Mouse (Mus musculus) liver, embryonic 14.5 days (tissue): Measurements from ENCODE around the gene Msl2.

Source experiments
- CTCF ChIP-seq: IDR thresholded peaks from 2 replicates; pipeline ENCODE4 v1.5.1; 2016; ENCODE audit warnings: antibody characterized with exemption, low read depth, control low read depth
- EP300 ChIP-seq: IDR thresholded peaks from 2 replicates; pipeline ENCODE4 v1.6.1; 2016; ENCODE audit warnings: antibody characterized with exemption, low read depth

- TF ChIP-seq CTCF (no peak), EP300 (no peak)
Observed at GRCm38 (mm10) chr9:101065076-101065602, 8.8 kb upstream of the Msl2 start.
